Mouse (Mus musculus): ENCODE measurements around the gene Psme1.
A peak's percentile ranks its signal among the peaks of the same experiment; 100 is the strongest.

The Psme1 gene

GRCm38 (mm10) chr14:55598521-55599390 lies 20.8 kb downstream of the Psme1 start:
- no peak for DNase-seq (ENCODE audit: low read depth, low spot score)

GRCm38 (mm10) chr14:55603271-55603632 lies 25.3 kb downstream of the Psme1 start, which contains the start of gene Irf9:
Gene Irf9, plus strand, starts transcription at chr14:55603571.
- DNase-seq (ENCODE audit: low read depth, low spot score), result no peak

- DNase-seq (ENCODE audit: low read depth, low spot score), result peak; percentile 86
Observed at GRCm38 (mm10) chr14:55603633-55604576, 26.0 kb downstream of the Psme1 start.

GRCm38 (mm10) chr14:55604823-55605222 lies 26.9 kb downstream of the Psme1 start:
- DNase-seq (ENCODE audit: low read depth, low spot score), result no peak

GRCm38 (mm10) chr14:55605743-55606459 lies 28.0 kb downstream of the Psme1 start:
- DNase-seq (ENCODE audit: low read depth, low spot score), result no peak

GRCm38 (mm10) chr14:55608339-55608738 lies 30.4 kb downstream of the Psme1 start:
- DNase-seq (ENCODE audit: low read depth, low spot score), result no peak

- DNase-seq (ENCODE audit: low read depth, low spot score), result no peak
Observed at GRCm38 (mm10) chr14:55613346-55613745, 35.4 kb downstream of the Psme1 start.

- no peak for DNase-seq (ENCODE audit: low read depth, low spot score)
Observed at GRCm38 (mm10) chr14:55614565-55615178, 36.7 kb downstream of the Psme1 start.

GRCm38 (mm10) chr14:55615876-55616275 lies 38.0 kb downstream of the Psme1 start:
- DNase-seq (ENCODE audit: low read depth, low spot score), result no peak

- DNase-seq (ENCODE audit: low read depth, low spot score), result no peak
Observed at GRCm38 (mm10) chr14:55616844-55617243, 38.9 kb downstream of the Psme1 start.

- peak; percentile 14 for DNase-seq (ENCODE audit: low read depth, low spot score)
Observed at GRCm38 (mm10) chr14:55617822-55618221, 39.9 kb downstream of the Psme1 start, which contains the start of gene Rec8. Gene Rec8, plus strand, starts transcription at chr14:55618037.

- no peak for DNase-seq (ENCODE audit: low read depth, low spot score)
Observed at GRCm38 (mm10) chr14:55618486-55619195, 40.7 kb downstream of the Psme1 start.

- no peak for DNase-seq (ENCODE audit: low read depth, low spot score)
Observed at GRCm38 (mm10) chr14:55628077-55628827, 50.3 kb downstream of the Psme1 start.

- DNase-seq (ENCODE audit: low read depth, low spot score), result peak; percentile 24
Observed at GRCm38 (mm10) chr14:55629312-55629711, 51.4 kb downstream of the Psme1 start.
